Mouse (Mus musculus) neural tube, embryonic 11.5 days (tissue): ENCODE measurements around the gene Qrfp. TPM values are rescaled to one million over a fixed set of nuclear protein-coding genes. Genes with fewer than 3 reads are reported as not detected.

Experiments used
- ATAC-seq: fragments of 200-750 bp; cut with Nextera tagmentation; 2 replicates; pipeline ENCODE4 v1.8.0; 2017; ENCODE audit warnings: moderate number of reproducible peaks, mild to moderate bottlenecking, moderate TSS enrichment, moderate library complexity; ENCODE audit not compliant: insufficient read depth, low FRiP score, low TSS enrichment
- DNase-seq: peaks from one replicate; pipeline ENCODE4 v3.0.0-alpha.2; 2015; ENCODE audit warnings: low spot score
- H3K27ac ChIP-seq: fragments of 300-500 bp; sonication (generic); 2 replicates; pipeline ENCODE4 v1.5.1; 2014; ENCODE audit warnings: low read depth, mild to moderate bottlenecking, low read length
- H3K27me3 ChIP-seq: fragments of 300-500 bp; sonication (generic); 2 replicates; pipeline ENCODE4 v1.6.1; 2014; ENCODE audit warnings: mild to moderate bottlenecking, low read length, mixed read lengths; ENCODE audit not compliant: control insufficient read depth, insufficient read depth
- H3K36me3 ChIP-seq: fragments of 300-500 bp; sonication (generic); 2 replicates; pipeline ENCODE4 v1.6.1; 2014; ENCODE audit warnings: mild to moderate bottlenecking, low read length, moderate library complexity, mixed read lengths; ENCODE audit not compliant: control insufficient read depth, insufficient read depth
- H3K4me1 ChIP-seq: fragments of 300-500 bp; sonication (generic); 2 replicates; pipeline ENCODE4 v1.6.1; 2014; ENCODE audit warnings: low read length, mixed read lengths; ENCODE audit not compliant: control insufficient read depth, insufficient read depth
- H3K4me2 ChIP-seq: fragments of 300-500 bp; sonication (generic); 2 replicates; pipeline ENCODE4 v1.6.1; 2014; ENCODE audit warnings: low read depth, mild to moderate bottlenecking, moderate library complexity
- H3K4me3 ChIP-seq: fragments of 300-500 bp; sonication (generic); 2 replicates; pipeline ENCODE4 v1.5.1; 2014; ENCODE audit warnings: low read depth, low read length
- H3K9ac ChIP-seq: fragments of 300-500 bp; sonication (generic); 2 replicates; pipeline ENCODE4 v1.6.1; 2014; ENCODE audit warnings: mild to moderate bottlenecking, low read length
- H3K9me3 ChIP-seq: fragments of 300-500 bp; sonication (generic); 2 replicates; pipeline ENCODE4 v1.6.1; 2016; ENCODE audit warnings: low read length; ENCODE audit not compliant: control insufficient read depth
- WGBS: fragments of 180-500 bp; shearing (Covaris S2); extraction: QIAGEN DNeasy Blood & Tissue Kit; methylation state at CpG from one replicate; pipeline ENCODE4 v1.1.7; 2014; 5-methylcytosine and 5-hydroxymethylcytosine counted together
- polyA plus RNA-seq: library from polyadenylated mRNA; unstranded; fragments of >200 nt; fragmentation: Nextera tagmentation; extraction: Ambion mirVana; gene quantifications from 2 replicates; pipeline ENCODE4 v1.2.1, GENCODE M21; 2014

Qrfp gene
- polyA plus RNA-seq, 1 experiment from 2014 or later: 0.09 TPM

- Histone ChIP-seq H3K27ac (no peak overlapping the region), H3K4me3 (no peak overlapping the region), H3K9me3 (no peaks in the 10 kb centered on the region), H3K9ac (no peak overlapping the region), H3K27me3 (no peaks in the 10 kb centered on the region), H3K4me2 (no peak overlapping the region), H3K4me1 (no peaks in the 10 kb centered on the region), H3K36me3 (peaks cover 28% of the 10 kb centered on the region)
- WGBS: 93% methylated on average over 13 of the region's 13 CpGs
- no peak for DNase-seq
- ATAC-seq: no peak
Measured at GRCm38 (mm10) chr2:31790728-31791251, 19.6 kb downstream of the Qrfp start.

GRCm38 (mm10) chr2:31789215-31789614 is 21.2 kb downstream of the Qrfp start:
- Histone ChIP-seq H3K4me3 (no peak overlapping the region), H3K9me3 (no peaks in the 10 kb centered on the region), H3K4me1 (no peaks in the 10 kb centered on the region), H3K9ac (no peak overlapping the region), H3K4me2 (no peak overlapping the region), H3K36me3 (peaks cover 24% of the 10 kb centered on the region), H3K27ac (no peak overlapping the region), H3K27me3 (no peaks in the 10 kb centered on the region)
- no peak for DNase-seq
- WGBS: 98% methylated on average over 2 of the region's 2 CpGs
- no peak for ATAC-seq

GRCm38 (mm10) chr2:31788227-31788626 is 22.2 kb downstream of the Qrfp start:
- no peak overlapping the region for H3K4me3 ChIP-seq
- WGBS: 89% methylated on average over 3 of the region's 3 CpGs
- no peak for ATAC-seq
- no peak overlapping the region for H3K27ac ChIP-seq
- no peak overlapping the region for H3K9ac ChIP-seq
- H3K27me3 ChIP-seq: no peaks in the 10 kb centered on the region
- peaks cover 24% of the 10 kb centered on the region for H3K36me3 ChIP-seq
- no peak for DNase-seq
- H3K4me2 ChIP-seq: no peak overlapping the region
- H3K9me3 ChIP-seq: no peaks in the 10 kb centered on the region
- no peaks in the 10 kb centered on the region for H3K4me1 ChIP-seq

GRCm38 (mm10) chr2:31787029-31787428 is 23.4 kb downstream of the Qrfp start:
- Histone ChIP-seq H3K4me2 (no peak overlapping the region), H3K27ac (no peak overlapping the region), H3K4me3 (no peak overlapping the region), H3K36me3 (peaks cover 21% of the 10 kb centered on the region), H3K27me3 (no peaks in the 10 kb centered on the region), H3K9ac (no peak overlapping the region), H3K9me3 (no peaks in the 10 kb centered on the region), H3K4me1 (0 out of 2 replicates have a peak, but pooled peaks cover 2% of the 10 kb centered on the region)
- no peak for ATAC-seq
- 26% methylated on average over 7 of the region's 7 CpGs for WGBS
- DNase-seq: peak; percentile 84

GRCm38 (mm10) chr2:31785074-31785473 is 25.3 kb downstream of the Qrfp start:
- ATAC-seq (0 out of 2 replicates have a peak, but pooled peaks have one; percentile 41), DNase-seq (peak; percentile 74)
- 49% methylated on average over 9 of the region's 9 CpGs for WGBS
- H3K9ac ChIP-seq: no peak overlapping the region
- H3K4me2 ChIP-seq: no peak overlapping the region
- H3K4me3 ChIP-seq: no peak overlapping the region
- H3K9me3 ChIP-seq: no peaks in the 10 kb centered on the region
- no peak overlapping the region for H3K27ac ChIP-seq
- 0 out of 2 replicates have a peak, but pooled peaks cover 2% of the 10 kb centered on the region for H3K4me1 ChIP-seq
- H3K27me3 ChIP-seq: no peaks in the 10 kb centered on the region
- H3K36me3 ChIP-seq: peaks cover 16% of the 10 kb centered on the region

GRCm38 (mm10) chr2:31782958-31783602 is 27.3 kb downstream of the Qrfp start:
- H3K27ac ChIP-seq: no peak overlapping the region
- no peak overlapping the region for H3K4me2 ChIP-seq
- H3K27me3 ChIP-seq: no peaks in the 10 kb centered on the region
- 56% methylated on average over 8 of the region's 8 CpGs for WGBS
- DNase-seq: no peak
- no peak overlapping the region for H3K9ac ChIP-seq
- H3K36me3 ChIP-seq: peaks cover 19% of the 10 kb centered on the region
- H3K9me3 ChIP-seq: no peaks in the 10 kb centered on the region
- no peak for ATAC-seq
- H3K4me3 ChIP-seq: no peak overlapping the region
- H3K4me1 ChIP-seq: 0 out of 2 replicates have a peak, but pooled peaks cover 2% of the 10 kb centered on the region

GRCm38 (mm10) chr2:31779258-31779657 is 31.1 kb downstream of the Qrfp start:
- Histone ChIP-seq H3K9me3 (no peaks in the 10 kb centered on the region), H3K27me3 (no peaks in the 10 kb centered on the region), H3K4me2 (no peak overlapping the region), H3K9ac (no peak overlapping the region), H3K4me1 (0 out of 2 replicates have a peak, but pooled peaks cover 2% of the 10 kb centered on the region), H3K36me3 (peaks cover 19% of the 10 kb centered on the region), H3K27ac (no peak overlapping the region), H3K4me3 (no peak overlapping the region)
- ATAC-seq (no peak), DNase-seq (no peak)
- WGBS: 92% methylated on average over 2 of the region's 2 CpGs

GRCm38 (mm10) chr2:31776479-31776878 is 33.9 kb downstream of the Qrfp start:
- 95% methylated on average over 3 of the region's 3 CpGs for WGBS
- Histone ChIP-seq H3K27me3 (no peaks in the 10 kb centered on the region), H3K9ac (no peak overlapping the region), H3K4me3 (no peak overlapping the region), H3K27ac (no peak overlapping the region), H3K36me3 (peaks cover 19% of the 10 kb centered on the region), H3K4me1 (peaks cover under 1% of the 10 kb centered on the region; the same call in 1 of the 2 replicates), H3K9me3 (no peaks in the 10 kb centered on the region), H3K4me2 (no peak overlapping the region)
- no peak for ATAC-seq
- no peak for DNase-seq
